Mouse (Mus musculus) liver, embryonic 14.5 days (tissue): ENCODE data around the gene D10Wsu102e.

Experiments used
- CTCF ChIP-seq: IDR thresholded peaks from 2 replicates; pipeline ENCODE4 v1.5.1; 2016; ENCODE audit warnings: antibody characterized with exemption, low read depth, control low read depth
- EP300 ChIP-seq: IDR thresholded peaks from 2 replicates; pipeline ENCODE4 v1.6.1; 2016; ENCODE audit warnings: antibody characterized with exemption, low read depth

- TF ChIP-seq EP300 (no peak), CTCF (no peak)
Measured at GRCm38 (mm10) chr10:83322551-83323100, 37.4 kb upstream of the D10Wsu102e start.
